Mouse (Mus musculus) intestine, embryonic 14.5 days (tissue): ENCODE measurements around the gene Atp6v1g1. TPM values are rescaled to one million over a fixed set of nuclear protein-coding genes. Genes with fewer than 3 reads are reported as not detected.

ENCODE experiments used
- ATAC-seq: fragments of 200-750 bp; cut with Nextera tagmentation; replicated peaks from 2 replicates; pipeline ENCODE4 v1.8.0; 2017; ENCODE audit warnings: low read depth, moderate number of reproducible peaks, moderate TSS enrichment, moderate library complexity; ENCODE audit not compliant: low FRiP score, low TSS enrichment
- DNase-seq: peaks from one replicate; pipeline ENCODE4 v3.0.0-alpha.2; 2018; ENCODE audit warnings: low spot score
- H3K27ac ChIP-seq: fragments of 300-500 bp; sonication (generic); 2 replicates; pipeline ENCODE4 v1.5.1; 2014; ENCODE audit warnings: low read depth, mild to moderate bottlenecking, control low read depth
- H3K27me3 ChIP-seq: fragments of 300-500 bp; sonication (generic); replicated peaks from 2 replicates; pipeline ENCODE4 v1.6.1; 2014; ENCODE audit warnings: low read length, control low read depth; ENCODE audit not compliant: control insufficient read depth, insufficient read depth
- H3K36me3 ChIP-seq: fragments of 300-500 bp; sonication (generic); 2 replicates; pipeline ENCODE4 v1.6.1; 2014; ENCODE audit warnings: low read length, control low read depth; ENCODE audit not compliant: control insufficient read depth, insufficient read depth
- H3K4me1 ChIP-seq: fragments of 300-500 bp; sonication (generic); replicated peaks from 2 replicates; pipeline ENCODE4 v1.6.1; 2014; ENCODE audit warnings: low read length, control low read depth, mixed read lengths; ENCODE audit not compliant: control insufficient read depth, insufficient read depth
- H3K4me2 ChIP-seq: fragments of 300-500 bp; sonication (generic); 2 replicates; pipeline ENCODE4 v1.6.1; 2014; ENCODE audit warnings: low read length
- H3K4me3 ChIP-seq: fragments of 300-500 bp; sonication (generic); 2 replicates; pipeline ENCODE4 v1.5.1; 2014; ENCODE audit warnings: low read depth, low read length, control low read depth, mixed read lengths
- H3K9ac ChIP-seq: fragments of 300-500 bp; sonication (generic); 2 replicates; pipeline ENCODE4 v1.6.1; 2014; ENCODE audit warnings: mild to moderate bottlenecking, low read length
- H3K9me3 ChIP-seq: fragments of 300-500 bp; sonication (generic); 2 replicates; pipeline ENCODE4 v1.6.1; 2016; ENCODE audit warnings: low read length, control low read depth; ENCODE audit not compliant: control insufficient read depth
- WGBS: fragments of 180-500 bp; shearing (Covaris S2); extraction: QIAGEN DNeasy Blood & Tissue Kit; methylation state at CpG from one replicate; pipeline ENCODE4 v1.1.7; 2014; 5-methylcytosine and 5-hydroxymethylcytosine counted together
- polyA plus RNA-seq: library from polyadenylated mRNA; unstranded; fragments of >200 nt; fragmentation: Nextera tagmentation; extraction: Ambion mirVana; gene quantifications from 2 replicates; pipeline ENCODE4 v1.2.1, GENCODE M21; 2014

The Atp6v1g1 gene
- polyA plus RNA-seq, 1 experiment from 2014 or later: 264 TPM

DNA sequence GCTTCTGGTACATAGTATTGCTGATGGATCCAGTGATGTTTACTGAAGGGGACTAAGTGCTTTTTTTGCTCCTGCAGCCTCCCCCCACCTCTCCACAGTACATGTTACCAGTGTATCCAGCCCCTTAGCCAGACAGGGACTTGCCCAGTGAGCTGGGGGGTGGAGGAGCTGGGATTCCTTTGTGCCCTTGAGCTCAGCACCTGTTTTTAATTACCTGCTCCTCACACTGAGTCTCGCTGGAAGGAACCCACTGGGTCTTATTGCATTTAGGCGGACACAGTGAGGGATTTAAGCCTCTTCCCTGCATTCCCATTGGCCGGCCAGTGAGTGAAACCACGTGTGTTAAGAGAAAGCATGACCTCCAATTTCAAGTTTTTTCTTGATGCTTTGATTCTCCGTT, 38.0 kb downstream of the Atp6v1g1 start:
- no peak overlapping the region for H3K4me3 ChIP-seq
- H3K4me1 ChIP-seq: no peaks in the 10 kb centered on the region
- DNase-seq: no peak
- H3K36me3 ChIP-seq: 0 out of 2 replicates have a peak, but pooled peaks cover 10% of the 10 kb centered on the region
- no peak for ATAC-seq
- no peak overlapping the region for H3K9ac ChIP-seq
- H3K27ac ChIP-seq: no peak overlapping the region
- no peak overlapping the region for H3K4me2 ChIP-seq
- 65% methylated on average over 5 of the region's 5 CpGs for WGBS
- H3K9me3 ChIP-seq: peaks cover 1% of the 10 kb centered on the region; the same call in 1 of the 2 replicates
- H3K27me3 ChIP-seq: no peaks in the 10 kb centered on the region

GRCm38 (mm10) chr4:63585216-63585615, 40.6 kb downstream of the Atp6v1g1 start:
- no peak overlapping the region for H3K9ac ChIP-seq
- WGBS: 92% methylated on average over 10 of the region's 10 CpGs
- no peak overlapping the region for H3K4me2 ChIP-seq
- H3K4me1 ChIP-seq: no peaks in the 10 kb centered on the region
- no peaks in the 10 kb centered on the region for H3K9me3 ChIP-seq
- 0 out of 2 replicates have a peak, but pooled peaks cover 4% of the 10 kb centered on the region for H3K36me3 ChIP-seq
- no peak for DNase-seq
- H3K27me3 ChIP-seq: no peaks in the 10 kb centered on the region
- ATAC-seq: no peak
- no peak overlapping the region for H3K4me3 ChIP-seq
- H3K27ac ChIP-seq: no peak overlapping the region

- DNase-seq (no peak), ATAC-seq (no peak)
- H3K4me3 ChIP-seq: no peak overlapping the region
- no peaks in the 10 kb centered on the region for H3K27me3 ChIP-seq
- H3K9me3 ChIP-seq: no peaks in the 10 kb centered on the region
- H3K4me2 ChIP-seq: no peak overlapping the region
- WGBS: 85% methylated on average over 2 of the region's 2 CpGs
- H3K27ac ChIP-seq: no peak overlapping the region
- H3K36me3 ChIP-seq: 0 out of 2 replicates have a peak, but pooled peaks cover 3% of the 10 kb centered on the region
- no peaks in the 10 kb centered on the region for H3K4me1 ChIP-seq
- no peak overlapping the region for H3K9ac ChIP-seq
These were observed 41.7 kb downstream of the Atp6v1g1 start for GRCm38 (mm10) chr4:63586240-63586639.

GRCm38 (mm10) chr4:63589987-63590386, 45.4 kb downstream of the Atp6v1g1 start:
- DNase-seq (no peak), ATAC-seq (no peak)
- no peak overlapping the region for H3K4me3 ChIP-seq
- H3K9ac ChIP-seq: no peak overlapping the region
- no peaks in the 10 kb centered on the region for H3K27me3 ChIP-seq
- peaks cover 6% of the 10 kb centered on the region; the same call in 1 of the 2 replicates for H3K4me1 ChIP-seq
- no peak overlapping the region for H3K27ac ChIP-seq
- WGBS: 84% methylated on average over 7 of the region's 7 CpGs
- no peaks in the 10 kb centered on the region for H3K9me3 ChIP-seq
- no peaks in the 10 kb centered on the region for H3K36me3 ChIP-seq
- H3K4me2 ChIP-seq: no peak overlapping the region

- Histone ChIP-seq H3K27me3 (no peaks in the 10 kb centered on the region), H3K4me1 (peaks cover 10% of the 10 kb centered on the region; the same call in 1 of the 2 replicates), H3K4me2 (no peak overlapping the region), H3K9ac (no peak overlapping the region), H3K36me3 (no peaks in the 10 kb centered on the region), H3K27ac (no peak overlapping the region), H3K9me3 (no peaks in the 10 kb centered on the region), H3K4me3 (no peak overlapping the region)
- WGBS: 79% methylated on average over 4 of the region's 4 CpGs
- ATAC-seq (no peak), DNase-seq (no peak)
These were observed 46.0 kb downstream of the Atp6v1g1 start for GRCm38 (mm10) chr4:63590538-63590937.

DNA sequence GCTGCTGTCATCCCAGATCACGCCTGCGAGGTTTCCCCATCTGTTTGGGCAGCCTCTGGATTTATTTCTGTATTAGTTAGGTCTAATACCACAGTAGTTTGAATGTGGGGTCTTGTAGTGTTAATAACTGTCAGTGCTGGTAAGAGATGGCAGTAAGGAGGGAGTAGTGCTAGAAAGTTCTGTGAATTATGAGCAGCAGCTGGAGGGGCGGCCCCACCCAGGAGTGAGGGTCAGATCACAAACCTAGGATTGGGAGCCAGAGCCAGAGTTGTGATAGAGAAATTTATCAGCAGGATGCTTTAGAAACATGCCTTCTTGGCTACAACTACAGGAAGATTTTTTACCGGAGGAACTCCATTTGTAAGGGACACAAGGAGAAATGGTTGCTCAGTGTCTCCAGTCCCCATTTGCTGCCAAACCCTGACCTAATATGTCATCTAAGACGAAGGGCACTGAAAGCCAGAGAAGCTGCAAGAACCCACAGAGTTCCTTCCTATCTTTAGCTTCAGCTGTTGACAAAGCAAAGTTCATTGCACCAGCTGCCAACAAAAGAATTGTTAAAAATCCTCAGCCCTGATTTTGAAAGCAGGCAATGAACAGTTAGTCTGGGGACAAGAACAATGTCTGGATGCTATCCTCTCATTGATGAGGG, 50.0 kb downstream of the Atp6v1g1 start:
- ATAC-seq (no peak), DNase-seq (no peak)
- H3K9ac ChIP-seq: no peak overlapping the region
- H3K4me3 ChIP-seq: no peak overlapping the region
- no peaks in the 10 kb centered on the region for H3K27me3 ChIP-seq
- no peak overlapping the region for H3K4me2 ChIP-seq
- H3K9me3 ChIP-seq: no peaks in the 10 kb centered on the region
- no peaks in the 10 kb centered on the region for H3K36me3 ChIP-seq
- WGBS: 52% methylated on average over 5 of the region's 5 CpGs
- H3K4me1 ChIP-seq: peaks cover 10% of the 10 kb centered on the region; the same call in 1 of the 2 replicates
- H3K27ac ChIP-seq: peak overlapping the region; percentile 34

DNA sequence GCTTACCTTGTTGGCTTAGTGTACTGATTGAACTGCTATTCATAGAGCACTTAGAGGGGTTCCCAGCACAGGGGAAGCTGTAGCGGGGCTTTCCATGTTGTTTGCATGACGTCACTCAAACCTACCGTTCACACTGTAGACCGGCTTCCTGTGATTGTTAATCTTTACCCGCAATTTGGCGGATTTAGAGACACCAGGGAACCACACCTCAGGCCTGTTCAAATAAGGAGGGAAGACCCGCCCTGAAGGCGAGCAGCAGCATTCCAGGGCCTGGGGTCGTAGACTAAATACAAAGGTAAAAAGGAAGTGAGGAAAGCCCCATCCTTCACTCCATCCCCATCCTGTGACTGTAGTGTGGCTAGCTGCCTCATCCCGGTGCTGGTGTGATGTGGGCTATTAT, 50.7 kb downstream of the Atp6v1g1 start:
- H3K27ac ChIP-seq: peak overlapping the region; percentile 34; the same call in 1 of the 2 replicates
- peaks cover 10% of the 10 kb centered on the region; the same call in 1 of the 2 replicates for H3K4me1 ChIP-seq
- H3K4me3 ChIP-seq: no peak overlapping the region
- WGBS: 56% methylated on average over 10 of the region's 10 CpGs
- no peaks in the 10 kb centered on the region for H3K9me3 ChIP-seq
- DNase-seq (no peak), ATAC-seq (peak; percentile 67)
- H3K27me3 ChIP-seq: no peaks in the 10 kb centered on the region
- no peaks in the 10 kb centered on the region for H3K36me3 ChIP-seq
- H3K4me2 ChIP-seq: no peak overlapping the region
- no peak overlapping the region for H3K9ac ChIP-seq

- no peak for ATAC-seq
- 90% methylated on average over 4 of the region's 4 CpGs for WGBS
- H3K4me2 ChIP-seq: no peak overlapping the region
These were observed 51.4 kb downstream of the Atp6v1g1 start for GRCm38 (mm10) chr4:63596010-63596409.

More at GRCm38 (mm10) chr4:63596010-63596409, 51.4 kb downstream of the Atp6v1g1 start:
- Histone ChIP-seq H3K27me3 (no peaks in the 10 kb centered on the region), H3K9me3 (no peaks in the 10 kb centered on the region), H3K27ac (no peak overlapping the region), H3K36me3 (no peaks in the 10 kb centered on the region), H3K4me1 (peaks cover 10% of the 10 kb centered on the region; the same call in 1 of the 2 replicates), H3K9ac (no peak overlapping the region), H3K4me3 (no peak overlapping the region)
- no peak for DNase-seq
